18 mouse cellular contexts compared by ENCODE assay signal in genomic region chrX:130596631-130597030, GRCm38 (mm10).
DNase-seq lines count a peak whose midpoint lies in the region.
"Had no signal": no experiment of that assay in that cellular context is flagged by ENCODE, and none has a peak within 500 bp of the region (broad histone marks: within the 10 kb centered on the region; RNA-seq: fewer than 3 reads in every experiment).

No protein-coding gene starts in this region.

- DNase-seq in embryo, embryonic 10.5 days (ENCODE audit: low spot score) = peak; percentile 5
- no peak for DNase-seq in embryo, embryonic 9.5 days (ENCODE audit: extremely low spot score)
- peak; percentile 16 for DNase-seq in Muller cell, postnatal 12 days (ENCODE audit: inconsistent ontology term)
- DNase-seq in ZHBTc4 (ENCODE audit: low read depth, low spot score) = peak; percentile 80
- DNase-seq in urinary bladder, adult 2 months (ENCODE audit: low spot score) = no peak
- DNase-seq in heart, adult 11 months = no peak
- no peak for DNase-seq in B cell, adult 2 months
- DNase-seq: adrenal gland, postnatal 14 days; cerebellum, adult 11-12 months; cerebellum, adult 8-10 months; cerebellum, postnatal 10 days; cerebellum, postnatal 36 days; forebrain, postnatal 0 days; gastrocnemius, adult 2 months; gastrocnemius, postnatal 14 days; heart, adult 18-20 months; heart, postnatal 10 days; heart, postnatal 36 days had no signal

Comparison
In these comparisons a context has a peak if more than half of its experiments do, and no peak if none do; other contexts are left out.
1. DNase-seq: peak in embryo, embryonic 10.5 days (single experiment), Muller cell, postnatal 12 days (single experiment) and ZHBTc4 (single experiment); none in embryo, embryonic 9.5 days (single experiment), urinary bladder, adult 2 months (single experiment), heart, adult 11 months (single experiment) and B cell, adult 2 months (0 of 2).